8 mouse cellular contexts compared by ENCODE assay signal in the genomic region with DNA sequence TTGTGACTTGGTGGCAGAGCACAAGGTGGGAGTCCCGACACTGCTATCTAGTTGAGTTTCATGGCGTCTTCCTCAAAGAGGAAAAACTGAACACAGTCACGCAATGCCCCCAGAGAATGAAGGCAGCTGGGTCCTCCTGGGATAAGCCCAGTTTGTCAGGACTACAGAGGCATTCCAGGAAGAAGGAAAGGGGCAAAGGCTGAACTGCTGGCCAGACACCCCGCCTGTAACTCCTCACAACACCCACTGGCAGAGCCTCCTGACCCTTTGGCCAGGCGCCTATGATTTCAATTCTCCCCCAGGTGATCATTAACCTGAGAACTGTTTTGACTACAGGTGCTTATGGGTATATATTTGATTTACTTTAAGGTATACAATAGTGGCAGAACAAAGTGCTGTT. TPM values are rescaled to one million over a fixed set of nuclear protein-coding genes. Genes with fewer than 3 reads are reported as not detected.
DNase-seq lines count a peak whose midpoint lies in the region; ATAC-seq and TF ChIP-seq lines count a peak whose summit lies in the region.

No protein-coding gene starts in this region.

- 0 out of 2 replicates have a peak overlapping the region, but pooled peaks have one; percentile 23 for H3K27ac ChIP-seq in layer of hippocampus, adult 2 months
- no peak overlapping the region for H3K27ac ChIP-seq in hindbrain, embryonic 14.5 days
- no peak overlapping the region for H3K27ac ChIP-seq in midbrain, postnatal 0 days (ENCODE audit: low read depth, low read length)

- no peak for DNase-seq in layer of hippocampus, adult 2 months (ENCODE audit: low spot score in 2 of 2)
- no peak for DNase-seq in layer of hippocampus, adult 18-20 months (ENCODE audit: low spot score in 2 of 2)
- DNase-seq in hindbrain, embryonic 14.5 days (ENCODE audit: low spot score), result no peak
- DNase-seq in kidney, adult 9 months, result peak; percentile 95
- DNase-seq in midbrain, postnatal 0 days (ENCODE audit: low spot score), result no peak
- DNase-seq in frontal cortex, postnatal 14 days (ENCODE audit: low spot score in 2 of 2), result no peak
- DNase-seq in urinary bladder, adult 18-20 months (ENCODE audit: low spot score in 2 of 2), result no peak
- DNase-seq in left cerebral cortex, adult 8-10 months (ENCODE audit: low spot score in 2 of 2), result no peak

- no peaks in the 10 kb centered on the region for H3K27me3 ChIP-seq in hindbrain, embryonic 14.5 days (ENCODE audit: control insufficient read depth, insufficient read depth, low read length)
- no peaks in the 10 kb centered on the region for H3K27me3 ChIP-seq in midbrain, postnatal 0 days (ENCODE audit: insufficient read depth, low read length)

- H3K9ac ChIP-seq in hindbrain, embryonic 14.5 days, result no peak overlapping the region
- no peak overlapping the region for H3K9ac ChIP-seq in midbrain, postnatal 0 days (replicated peaks; ENCODE audit: low read length, poor library complexity, severe bottlenecking)

- no peaks in the 10 kb centered on the region for H3K9me3 ChIP-seq in hindbrain, embryonic 14.5 days (ENCODE audit: control insufficient read depth, low read length)
- H3K9me3 ChIP-seq in midbrain, postnatal 0 days (ENCODE audit: low read length), result no peaks in the 10 kb centered on the region

- peak overlapping the region; percentile 28 for H3K4me3 ChIP-seq in layer of hippocampus, adult 2 months
- no peak overlapping the region for H3K4me3 ChIP-seq in hindbrain, embryonic 14.5 days (replicated peaks; ENCODE audit: low read length)
- H3K4me3 ChIP-seq in midbrain, postnatal 0 days (ENCODE audit: low read depth, low read length), result peak overlapping the region; percentile 13; the same call in 1 of the 2 replicates

- H3K36me3 ChIP-seq in hindbrain, embryonic 14.5 days (replicated peaks; ENCODE audit: control insufficient read depth, insufficient read depth), result no peaks in the 10 kb centered on the region
- H3K36me3 ChIP-seq in midbrain, postnatal 0 days (ENCODE audit: insufficient read depth, low read length), result no peaks in the 10 kb centered on the region

- no peak for TF ChIP-seq CTCF in layer of hippocampus, adult 2 months (conservative IDR thresholded peaks at IDR 0.05)
- TF ChIP-seq CTCF in midbrain, postnatal 0 days (IDR thresholded peaks at IDR 0.05), result no peak

- peak overlapping the region; percentile 3 for H3K4me2 ChIP-seq in hindbrain, embryonic 14.5 days (replicated peaks)
- H3K4me2 ChIP-seq in midbrain, postnatal 0 days (ENCODE audit: low read depth, low read length, poor library complexity, severe bottlenecking), result peak overlapping the region; percentile 81

- 70% methylated on average over 5 of the region's 5 CpGs for WGBS in hindbrain, embryonic 14.5 days
- 66% methylated on average over 5 of the region's 5 CpGs for WGBS in midbrain, postnatal 0 days

- ATAC-seq in hindbrain, embryonic 14.5 days (ENCODE audit: low FRiP score), result no peak
- ATAC-seq in midbrain, postnatal 0 days (ENCODE audit: low FRiP score), result no peak

- peaks cover 37% of the 10 kb centered on the region for H3K4me1 ChIP-seq in hindbrain, embryonic 14.5 days (replicated peaks; ENCODE audit: control insufficient read depth, insufficient read depth, low read length)
- H3K4me1 ChIP-seq in midbrain, postnatal 0 days (ENCODE audit: insufficient read depth, low read length), result peaks cover 28% of the 10 kb centered on the region; the same call in 1 of the 2 replicates

RNA-seq across cellular contexts. Expression of a gene that starts 3.9 kb away (rescaled TPM):
- 10 to 100 TPM; 79.8 to 80.8 TPM for total RNA-seq in layer of hippocampus, adult 2 months (2021)
- total RNA-seq in layer of hippocampus, adult 18-20 months (2021), result 10 to 100 TPM; 80.2 to 89.3 TPM
- polyA plus RNA-seq in hindbrain, embryonic 14.5 days (2014; fragmentation: Nextera tagmentation; extraction: Ambion mirVana), result 86.7 and 94.5 TPM in 2 replicates
- total RNA-seq in midbrain, postnatal 0 days (2014; rRNA removed), result 99.2 and 116 TPM in 2 replicates
- 43.0 and 54.4 TPM in 2 replicates for polyA plus RNA-seq in midbrain, postnatal 0 days (2015; fragmentation: Nextera tagmentation; extraction: Ambion mirVana)
- total RNA-seq in left cerebral cortex, adult 8-10 months (2022), result 100 to 1,000 TPM; 124 to 134 (median 126) TPM
